Mouse (Mus musculus): ENCODE results near the gene Stx11.
"Not testable (repeated sequence)": the region's sequence is repeated elsewhere in the genome, so short reads cannot be mapped to it uniquely, and the experiment has no call there.

Gene Stx11

DNA sequence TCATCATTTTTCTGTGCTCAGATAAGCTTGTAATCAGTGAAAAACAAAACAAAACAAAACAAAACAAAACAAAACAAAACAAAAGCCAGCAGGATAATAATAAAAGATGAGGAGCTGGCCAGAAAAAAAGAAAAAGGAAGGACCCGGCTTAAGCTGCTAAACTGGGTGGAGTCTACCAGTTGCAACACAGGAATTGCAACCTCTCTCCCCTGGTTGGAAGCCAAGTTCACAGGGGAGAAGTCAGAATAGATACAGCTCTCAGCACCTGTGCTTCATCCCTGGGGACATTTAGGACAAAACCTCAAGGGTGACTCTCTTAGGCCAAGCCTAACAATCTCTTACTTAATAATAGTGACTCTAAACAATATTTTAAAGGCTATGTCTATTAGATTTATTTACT, 8.3 kb downstream of the Stx11 start:
- no peak for DNase-seq

DNA sequence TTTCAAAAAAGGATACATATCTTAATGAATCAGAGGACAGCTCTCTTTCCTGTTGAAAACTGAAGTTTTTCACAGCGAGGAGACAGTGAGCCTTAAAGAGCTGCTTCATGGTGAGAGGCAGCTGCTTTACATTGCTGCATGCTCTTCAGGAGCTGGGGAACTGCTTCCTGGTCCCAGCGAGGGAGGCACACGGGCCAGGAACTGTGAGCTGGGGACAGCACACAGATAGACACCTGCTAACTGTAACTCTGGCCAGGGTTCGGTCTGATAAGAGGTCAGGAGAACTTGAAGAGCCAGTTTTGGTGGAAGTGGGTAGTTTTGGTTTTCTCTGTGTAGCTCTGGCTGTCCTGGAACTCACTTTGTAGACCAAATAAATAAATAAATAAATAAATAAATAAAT, 12.7 kb downstream of the Stx11 start:
- DNase-seq: not testable (repeated sequence)

DNA sequence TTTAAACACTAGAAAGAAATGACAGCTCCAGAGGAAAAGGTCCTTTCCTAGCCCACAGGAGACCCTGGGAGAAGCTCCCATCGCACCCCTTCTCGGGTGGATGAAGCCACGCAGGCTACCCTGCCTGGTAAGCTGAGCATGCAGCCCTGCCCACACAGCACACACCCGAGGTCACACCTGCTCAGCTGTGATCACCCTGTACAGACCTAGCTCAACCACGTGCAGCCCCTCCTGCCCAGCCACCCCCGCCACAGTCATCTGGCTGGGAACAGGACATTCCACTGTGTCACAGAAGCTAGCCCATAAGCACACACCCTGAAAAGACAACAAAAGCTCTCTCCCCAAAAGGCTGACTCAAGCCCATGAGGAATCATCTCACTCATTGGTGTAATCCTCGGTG, 14.8 kb downstream of the Stx11 start:
- DNase-seq: no peak

DNA sequence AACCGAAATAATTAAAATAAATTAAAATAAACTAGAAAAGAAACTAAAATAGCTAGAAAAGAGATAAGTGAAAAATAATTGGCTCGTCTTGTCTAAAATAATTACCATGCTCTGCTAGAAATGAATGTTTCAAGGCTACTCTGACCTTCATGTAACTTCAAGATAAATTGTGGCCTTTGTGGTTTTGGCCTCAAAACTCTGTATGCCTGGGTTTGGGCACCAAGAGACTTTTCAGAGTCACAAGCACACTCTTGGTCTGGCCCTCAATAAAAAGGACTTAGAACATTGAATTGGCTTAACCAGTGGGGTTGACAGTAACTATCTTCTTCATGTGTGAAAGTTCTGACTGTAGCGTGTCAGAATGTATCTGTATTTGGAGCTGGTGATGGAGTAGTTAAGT, 16.5 kb downstream of the Stx11 start:
- no peak for DNase-seq

DNA sequence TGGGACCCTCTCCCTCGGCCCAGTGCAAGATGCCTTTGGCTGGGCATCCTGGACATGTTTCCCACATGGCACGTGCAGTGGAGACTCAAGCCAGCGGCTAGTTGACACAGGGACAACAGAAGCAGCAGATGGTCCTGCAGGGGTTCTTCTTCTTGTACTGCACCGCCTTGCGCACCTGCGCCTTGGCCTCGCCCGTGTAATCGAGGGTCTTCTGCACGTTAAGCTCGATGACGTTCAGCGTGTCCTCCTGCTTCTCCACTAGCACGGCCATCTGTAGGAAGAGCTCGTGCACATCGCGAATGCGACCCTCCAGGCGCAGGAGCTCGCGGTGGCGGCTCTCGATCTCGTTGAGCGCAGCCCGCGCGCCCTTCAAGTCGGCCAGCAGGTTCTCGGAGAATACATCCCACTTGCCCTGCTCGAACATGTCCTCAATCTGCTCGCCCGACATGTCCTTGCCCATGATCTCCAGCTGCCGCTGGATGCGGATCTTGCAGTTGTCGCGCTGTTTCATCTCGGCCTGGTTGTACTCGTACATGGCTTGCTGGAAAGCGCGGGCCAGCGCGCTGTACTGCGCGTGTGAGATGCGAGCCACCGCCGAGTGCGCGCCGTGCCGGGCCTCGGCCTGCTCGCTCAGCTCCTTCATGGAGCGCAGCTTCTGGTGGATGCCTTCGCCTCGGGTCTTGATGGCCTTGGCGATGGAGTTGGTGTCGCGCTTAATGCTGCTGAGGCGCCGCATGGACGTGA, 22.9 kb downstream of the Stx11 start:
- DNase-seq: no peak

DNA sequence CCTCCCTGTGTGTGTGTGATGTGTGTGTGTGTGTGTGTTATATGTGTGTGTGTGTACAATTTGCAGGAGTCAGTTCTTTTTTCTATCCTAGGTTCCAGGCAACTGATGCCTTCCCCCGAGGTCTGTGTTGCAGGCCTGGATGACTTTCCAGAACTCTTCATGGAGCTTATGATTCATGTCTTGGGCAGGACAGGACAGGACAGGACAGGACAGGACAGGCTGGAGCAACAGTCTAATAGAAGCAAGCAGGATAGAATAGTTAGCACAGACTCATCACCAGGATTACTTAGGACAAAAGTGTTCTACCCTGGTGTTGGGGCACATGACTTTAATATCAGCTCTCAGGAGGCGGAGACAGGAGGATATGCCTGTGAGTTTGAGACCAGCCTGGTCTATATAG, 25.3 kb downstream of the Stx11 start:
- DNase-seq: no peak

DNA sequence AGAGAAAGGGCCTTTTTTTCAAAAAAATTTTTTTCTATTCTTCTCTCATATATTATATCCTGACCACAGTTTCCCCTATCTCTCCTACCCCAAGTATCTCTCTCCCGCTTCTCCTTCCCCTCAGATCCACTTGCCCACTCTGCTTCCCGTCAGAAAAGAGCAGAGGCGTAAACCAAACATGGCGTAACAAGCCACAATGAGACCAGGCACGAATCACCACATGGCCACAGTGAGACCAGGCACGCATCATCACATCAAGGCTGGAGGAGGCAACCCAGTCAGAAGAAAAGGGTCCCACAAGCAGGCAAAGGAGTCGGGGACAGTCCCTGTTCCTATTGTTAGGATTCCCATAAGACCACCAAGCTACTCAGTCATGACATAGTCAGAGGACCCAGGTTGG, 28.0 kb downstream of the Stx11 start:
- no peak for DNase-seq

DNA sequence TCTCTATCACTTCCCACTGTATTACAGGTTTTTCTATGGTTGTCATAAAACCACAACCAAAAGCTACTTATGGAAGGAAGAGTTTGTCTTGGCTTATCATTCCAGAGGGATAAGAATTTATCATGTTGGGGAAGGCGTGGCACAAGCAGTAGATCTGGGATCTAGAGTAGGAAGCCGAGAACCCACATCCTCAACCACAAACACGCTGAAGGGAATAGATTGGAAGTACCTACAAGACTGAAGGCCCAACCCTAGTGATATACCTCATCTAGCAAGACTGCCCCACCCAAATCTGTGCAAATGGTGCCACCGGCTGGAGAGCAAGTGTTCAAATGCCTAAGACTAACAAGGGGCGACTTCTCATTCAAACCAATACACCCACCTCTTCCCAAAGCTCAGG, 28.5 kb downstream of the Stx11 start:
- no peak for DNase-seq

DNA sequence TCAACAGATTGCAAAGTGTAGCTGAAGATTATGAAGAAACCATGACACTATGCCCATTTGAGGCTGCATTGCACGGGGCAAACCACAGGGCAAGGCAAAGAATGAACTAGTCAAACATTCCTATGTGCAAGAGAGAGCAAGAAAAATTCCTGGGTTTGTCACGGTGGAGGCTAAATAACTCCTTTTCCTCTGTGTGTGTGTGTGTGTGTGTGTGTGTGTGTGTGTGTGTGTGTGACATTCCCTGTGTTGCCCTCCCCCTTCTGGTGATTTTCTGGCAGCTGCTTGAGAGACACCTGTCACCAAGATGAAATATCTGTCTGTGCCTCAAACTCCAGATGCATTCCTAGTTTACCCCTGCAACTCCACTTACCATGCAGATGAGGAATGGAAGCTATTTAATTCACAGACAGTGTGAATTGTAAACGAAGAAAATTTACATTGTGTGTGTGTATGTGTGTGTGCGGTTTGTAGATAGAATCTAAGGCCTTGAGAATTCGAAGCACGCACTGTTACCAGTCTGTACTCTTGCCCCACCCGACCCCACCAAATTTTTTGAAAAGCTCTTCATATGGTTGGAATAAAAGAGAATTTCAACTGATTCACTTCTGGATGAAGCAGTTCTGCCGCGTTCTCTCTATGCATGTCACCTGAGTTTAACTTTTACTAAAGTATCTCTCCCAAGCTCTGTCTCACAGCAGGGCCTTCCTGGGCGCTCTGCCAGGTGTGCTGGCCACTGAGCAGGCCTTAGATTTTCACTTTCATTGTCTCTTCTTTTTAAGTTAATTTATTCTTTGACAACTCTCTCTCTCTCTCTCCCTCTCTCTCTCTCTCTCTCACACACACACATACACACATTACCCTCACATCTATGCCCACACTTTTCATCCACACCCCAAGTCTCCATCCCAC, 32.4 kb downstream of the Stx11 start:
- no peak for DNase-seq

DNA sequence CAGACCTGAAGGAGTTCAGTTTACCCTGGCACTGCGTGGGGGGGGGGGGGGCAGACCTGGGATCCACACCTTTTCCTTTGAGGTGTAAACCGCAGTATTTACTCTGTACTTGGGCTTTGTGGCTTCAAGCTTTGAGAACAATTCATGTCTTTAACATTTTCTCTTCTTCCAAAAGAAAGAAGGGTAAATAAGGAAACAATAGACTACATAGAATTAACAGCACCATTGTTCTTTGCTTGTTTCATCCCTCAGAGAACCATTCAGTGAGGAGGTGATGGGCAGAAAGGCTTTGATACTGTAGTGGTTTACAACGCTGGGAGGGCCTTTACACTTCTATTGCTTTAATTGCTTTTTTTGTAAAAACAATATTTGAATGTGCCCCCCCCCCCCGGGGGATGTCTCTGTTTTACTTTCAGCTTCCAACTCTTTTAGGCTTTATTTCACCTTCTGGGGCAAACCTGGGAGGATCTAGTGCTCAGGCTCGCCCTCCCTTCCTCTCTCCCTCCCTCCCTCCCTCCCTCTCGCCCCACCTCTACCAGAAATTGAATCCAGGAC, 33.7 kb downstream of the Stx11 start:
- DNase-seq: no peak

DNA sequence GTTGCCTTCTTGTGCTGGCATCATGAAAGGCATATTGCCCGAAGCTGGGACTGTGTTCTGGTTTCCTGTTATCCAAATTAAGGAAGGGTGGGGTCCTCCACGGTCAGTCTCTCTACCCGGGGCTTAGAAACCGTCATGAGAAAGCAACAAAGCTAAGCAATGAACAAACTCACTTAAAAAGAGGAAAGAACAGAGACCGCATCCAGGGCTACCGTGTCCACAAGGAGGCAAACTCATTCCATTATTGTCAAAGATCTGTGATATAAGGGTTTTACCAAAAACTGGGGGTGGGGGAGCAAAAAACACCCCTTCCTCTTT, 34.3 kb downstream of the Stx11 start:
- DNase-seq: no peak

DNA sequence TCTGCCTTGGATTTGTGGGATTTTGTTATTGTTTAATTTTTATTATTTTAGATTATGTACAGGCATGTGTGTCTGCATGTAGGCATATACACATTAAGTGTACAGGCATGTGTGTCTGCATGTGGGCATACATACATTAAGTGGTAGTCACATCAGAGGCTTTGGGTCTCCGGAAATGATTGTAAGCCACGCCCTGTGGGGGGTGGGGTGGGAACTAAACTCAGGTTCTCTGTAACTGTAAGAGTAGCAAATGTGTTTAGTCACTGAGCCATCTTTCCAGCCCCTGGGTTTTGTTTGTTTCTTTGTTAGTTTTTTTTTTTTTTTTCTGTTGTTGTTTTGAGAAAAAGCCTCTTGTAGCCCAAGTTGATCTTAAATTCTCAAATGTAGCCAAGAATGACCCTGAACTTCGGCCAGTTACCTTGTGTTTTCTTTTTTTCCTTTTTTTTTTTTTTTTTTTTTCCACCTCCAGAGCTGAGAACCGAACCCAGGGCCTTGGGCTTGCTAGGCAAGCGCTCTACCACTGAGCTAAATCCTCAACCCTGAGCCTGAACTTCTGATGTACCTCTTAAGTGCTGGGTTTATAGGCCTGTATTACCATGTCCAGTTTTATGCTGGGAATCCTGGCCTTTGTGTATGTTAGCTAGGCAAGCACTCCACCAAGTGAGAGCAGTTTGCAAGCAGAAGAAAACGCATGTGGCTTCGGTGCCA, 34.8 kb downstream of the Stx11 start:
- DNase-seq: no peak

DNA sequence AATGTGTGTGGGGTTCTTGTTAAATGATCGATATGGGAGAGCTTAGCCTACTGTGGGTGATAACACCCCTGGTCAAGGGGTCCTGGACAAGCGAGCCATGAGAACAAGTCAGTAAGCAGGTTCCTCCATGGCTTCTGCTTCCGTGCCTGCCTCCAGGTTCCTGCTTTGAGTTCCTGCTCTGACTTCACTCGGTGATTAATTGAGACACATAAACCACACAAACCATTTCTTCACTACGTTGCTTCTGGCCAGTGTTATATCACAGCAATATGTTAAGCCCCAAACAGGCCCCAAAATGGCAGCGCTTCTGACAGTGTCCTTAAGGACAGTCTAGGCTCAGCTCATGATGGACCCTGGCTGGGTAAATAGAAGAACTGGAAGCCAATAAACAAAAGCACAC, 35.9 kb downstream of the Stx11 start:
- DNase-seq: no peak

DNA sequence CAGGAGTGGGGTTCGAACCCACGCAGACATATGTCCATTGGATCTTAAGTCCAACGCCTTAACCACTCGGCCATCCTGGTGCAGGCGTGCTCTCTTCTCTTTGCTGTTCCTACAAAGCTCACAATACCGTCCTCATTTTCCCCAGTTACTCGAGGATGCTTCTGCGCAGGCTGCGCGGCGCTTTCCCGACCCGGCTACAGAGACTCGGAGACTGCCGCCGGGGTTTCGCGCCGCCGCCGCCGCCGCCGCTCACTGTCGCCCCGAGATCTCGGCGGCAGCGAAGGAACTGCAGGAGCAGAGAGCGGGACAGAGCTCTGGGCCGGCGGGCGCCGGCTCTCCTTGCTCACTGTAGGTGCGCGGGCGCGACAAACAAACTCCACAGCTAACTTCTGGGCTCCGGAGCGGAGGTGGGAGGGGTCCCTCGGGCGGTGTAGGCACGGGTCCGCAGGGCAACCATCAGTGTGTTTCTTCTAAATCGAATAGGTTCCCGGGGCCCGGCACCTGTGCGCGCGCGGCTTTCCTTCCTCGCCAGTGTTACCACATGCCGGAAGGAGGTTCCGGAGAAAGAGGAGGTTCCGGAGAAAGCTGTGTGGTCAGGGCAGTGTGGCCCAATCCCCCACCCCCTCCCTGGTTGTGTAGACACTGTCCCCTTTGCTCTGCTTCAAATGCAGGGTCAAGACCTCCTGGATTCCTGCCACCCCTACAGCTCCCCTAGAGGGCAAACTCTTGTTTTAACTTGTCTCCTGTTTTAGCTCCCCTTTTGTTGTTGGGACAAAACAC, 41.3 kb downstream of the Stx11 start:
- DNase-seq: peak; percentile 97

DNA sequence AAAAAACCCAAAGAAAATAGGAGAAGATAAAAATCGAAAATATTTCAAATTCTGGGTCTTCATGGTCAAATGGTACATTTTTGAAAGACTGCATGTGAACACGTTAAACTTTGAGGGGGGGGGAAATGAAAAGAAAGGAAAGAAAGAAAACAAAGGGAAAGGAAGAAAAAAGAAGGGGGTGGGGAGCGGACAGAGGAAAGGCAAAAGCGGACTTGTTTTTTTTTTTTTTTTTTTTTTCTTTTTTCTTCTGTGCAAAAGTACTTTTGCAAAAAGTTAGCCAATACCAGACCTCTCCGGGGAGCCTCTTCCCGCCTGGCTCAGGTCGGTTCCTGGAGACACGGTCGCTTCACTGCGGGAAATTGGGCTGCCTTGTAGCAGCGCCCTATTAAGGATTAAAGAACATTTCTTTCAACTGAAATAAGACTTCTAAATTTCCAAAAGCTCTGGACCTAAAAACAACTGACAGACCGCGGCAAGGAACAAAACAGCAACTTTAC, 42.0 kb downstream of the Stx11 start:
- DNase-seq: no peak

DNA sequence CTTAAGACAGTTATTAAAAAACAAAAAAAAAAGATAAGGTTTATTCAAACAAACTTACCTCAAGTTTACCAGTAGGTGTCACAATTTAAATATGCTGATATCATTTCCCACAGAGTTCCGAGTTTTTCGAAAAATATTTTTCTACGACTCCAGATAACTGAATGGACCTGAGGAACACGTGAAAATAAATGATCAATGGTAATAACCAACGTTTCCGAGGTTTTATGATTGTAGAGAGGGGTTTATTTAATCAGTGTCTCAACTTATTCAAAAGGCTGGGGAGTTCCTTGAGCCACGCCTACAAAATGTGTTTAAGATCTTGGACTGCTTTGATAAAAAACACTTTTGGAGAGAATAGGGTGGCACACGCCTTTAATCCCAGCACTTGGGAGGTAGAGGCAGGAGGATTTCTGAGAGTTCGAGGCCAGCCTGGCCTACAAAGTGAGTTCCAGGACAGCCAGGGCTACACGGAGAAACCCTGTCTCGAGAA, 42.5 kb downstream of the Stx11 start:
- DNase-seq: no peak

DNA sequence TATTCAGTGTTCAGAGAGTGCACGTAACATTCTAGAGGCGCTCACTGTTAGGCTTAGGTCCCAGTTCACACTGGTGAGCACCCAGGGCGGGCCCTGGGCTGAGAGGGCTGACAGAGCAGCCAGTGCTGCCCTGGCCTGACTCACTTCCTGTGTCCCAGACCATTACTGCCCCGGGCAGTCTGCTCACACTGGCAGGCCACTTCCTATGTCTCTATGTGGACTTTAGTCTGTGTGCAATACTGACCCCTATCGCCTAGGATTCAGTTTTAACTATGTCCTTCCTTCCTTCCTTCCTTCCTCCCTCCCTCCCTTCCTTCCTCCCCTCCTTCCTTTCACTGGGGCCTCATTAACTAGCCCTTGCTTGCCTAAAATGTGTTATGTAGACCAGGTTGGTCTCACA, 44.8 kb downstream of the Stx11 start:
- peak; percentile 25 for DNase-seq

DNA sequence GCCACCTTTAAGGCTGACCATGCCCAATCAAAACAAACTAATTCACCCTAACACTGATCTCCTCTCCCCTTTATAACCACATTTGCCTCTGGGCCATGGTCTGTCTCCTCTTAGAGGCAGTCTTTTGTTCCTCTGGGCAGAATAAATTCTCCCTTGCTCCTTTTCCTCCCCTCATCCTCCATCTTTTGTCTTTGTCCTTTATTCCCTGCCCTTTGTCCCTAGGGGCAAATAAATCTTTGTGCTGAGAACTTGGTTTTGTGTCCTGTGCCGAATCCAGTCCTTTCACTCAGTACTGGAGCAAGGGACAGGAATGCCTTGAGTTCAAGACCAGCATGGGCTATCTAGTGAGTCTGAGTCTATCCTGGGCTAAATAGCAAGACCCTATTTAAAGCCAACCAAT, 46.5 kb downstream of the Stx11 start:
- no peak for DNase-seq

DNA sequence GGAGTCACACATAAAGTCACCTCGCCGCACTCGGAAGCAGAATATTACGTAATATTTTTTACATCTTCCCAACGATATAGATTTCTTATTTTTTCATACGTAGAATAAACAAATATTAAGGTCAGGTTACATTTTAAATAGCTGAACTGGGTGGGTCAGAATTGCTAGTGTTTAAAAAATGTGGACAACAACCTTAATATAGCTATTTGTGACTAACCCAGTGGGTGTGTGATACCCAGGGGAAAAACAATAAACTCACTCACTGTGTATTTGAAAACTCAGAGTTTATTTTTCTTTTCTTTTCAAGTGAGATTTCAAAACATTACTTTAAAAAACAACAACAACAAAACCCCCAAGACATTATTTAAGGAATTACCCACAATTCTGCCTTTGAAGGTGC, 47.7 kb downstream of the Stx11 start:
- no peak for DNase-seq

DNA sequence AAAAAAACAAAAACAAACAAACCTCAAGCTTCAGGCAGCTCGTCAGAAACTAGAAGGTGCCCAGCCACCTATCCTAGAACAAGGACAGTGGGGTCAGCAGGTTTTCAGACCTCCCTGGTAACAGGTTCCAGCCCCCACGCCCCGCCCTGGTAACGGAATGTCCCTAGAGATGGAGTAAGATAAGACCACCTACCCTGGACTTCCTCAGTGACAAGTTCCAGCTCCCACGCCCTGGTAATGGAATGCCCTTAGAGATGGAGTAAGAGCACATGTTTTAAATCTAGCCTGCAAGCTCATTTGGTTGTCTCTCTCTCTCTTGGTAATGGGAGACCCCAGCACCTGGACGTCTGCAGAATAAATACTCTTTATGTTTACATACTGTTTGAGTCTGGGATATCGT, 48.3 kb downstream of the Stx11 start:
- DNase-seq: no peak

DNA sequence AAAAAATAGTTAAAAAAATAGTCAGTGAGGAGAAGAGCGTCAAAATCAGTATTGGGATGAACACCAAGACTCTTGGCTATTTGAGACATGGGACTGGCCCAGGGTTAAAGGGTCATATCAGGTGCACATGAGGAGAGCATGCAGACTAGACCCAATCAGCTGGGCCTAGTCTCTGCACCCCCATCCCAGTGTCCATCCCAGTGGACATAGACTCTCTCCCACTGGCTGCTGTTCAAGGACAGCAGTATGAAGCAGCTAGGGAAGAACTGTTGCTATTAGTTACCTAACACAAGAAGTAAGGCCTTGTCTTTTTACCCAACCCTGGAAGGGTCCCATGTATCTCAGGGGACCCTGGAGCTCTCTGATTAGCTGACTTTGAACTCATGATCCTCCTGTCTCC, 49.9 kb downstream of the Stx11 start:
- no peak for DNase-seq

DNA sequence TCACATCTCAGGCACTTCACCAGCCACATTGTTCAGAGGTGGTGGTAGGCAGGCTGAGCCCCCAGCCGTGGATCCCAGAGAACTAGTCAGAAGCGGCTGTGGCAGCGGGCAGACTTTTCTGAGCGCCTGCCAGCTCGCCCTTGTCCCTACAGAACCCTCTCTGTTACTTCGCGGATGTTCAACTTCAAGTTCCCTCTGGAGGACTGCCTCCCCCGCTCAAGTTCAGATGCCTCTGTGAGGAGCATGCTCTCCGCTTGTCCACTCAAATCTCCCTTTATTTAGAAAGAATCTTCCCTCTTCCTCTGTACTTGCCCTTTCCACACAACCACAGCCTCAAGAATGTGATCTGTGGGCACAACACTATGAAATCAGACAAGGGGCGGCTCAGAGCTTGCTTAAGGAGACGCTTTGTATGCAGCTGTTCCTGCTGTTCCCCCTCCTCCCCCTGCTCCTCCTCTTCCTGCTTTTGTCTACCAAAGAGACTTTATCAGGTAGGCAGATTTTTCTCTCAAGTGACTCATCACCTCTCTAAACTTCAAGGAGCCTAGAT, 52.0 kb downstream of the Stx11 start:
- DNase-seq: peak; percentile 48

Measured in lung, postnatal 14 days (tissue).